Mouse (Mus musculus): Measurements from ENCODE around the gene Rassf5.

The Rassf5 gene

GRCm38 (mm10) chr1:131268776-131269175 is 23.7 kb upstream of the Rassf5 start:
- in situ Hi-C loops (cut with MboI; ENCODE audit: low pct_unique_long_range_greater_than_20kb in 1 of 2, low sequenced_read_pairs in 2 of 2, unreplicated experiment in 1 of 2), result loop anchor here (25.0 kb wide), 1 partner anchor 381 kb away; the partner anchor contains the start of gene Il24 (in 2 of the 2)

GRCm38 (mm10) chr1:131263905-131264304 is 18.8 kb upstream of the Rassf5 start:
- in situ Hi-C loops (cut with MboI; ENCODE audit: low pct_unique_long_range_greater_than_20kb in 1 of 2, low sequenced_read_pairs in 2 of 2, unreplicated experiment in 1 of 2), result loop anchor here (5.0 to 25.0 kb wide), 3 partner anchors 82 to 377 kb away; partner anchors contain the start of gene Il24 (in 2 of the 2)

DNA sequence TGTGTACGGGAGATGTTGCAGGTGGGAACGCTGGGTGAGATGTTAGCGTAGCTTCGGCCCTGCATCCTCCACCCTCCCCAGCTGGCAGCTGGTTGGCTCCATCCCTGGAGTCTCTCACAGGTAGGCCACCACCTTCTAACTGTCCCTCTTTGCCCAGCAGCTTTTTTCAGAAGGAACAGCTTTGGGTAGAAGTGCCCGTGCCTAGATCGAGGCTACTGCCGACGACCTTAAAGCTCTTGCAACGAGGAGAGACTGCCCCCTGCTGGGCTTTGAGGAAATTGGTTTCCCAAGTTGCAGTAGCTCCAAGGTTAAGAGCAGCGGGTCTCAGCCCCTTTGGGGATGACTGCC is 15.2 kb upstream of the Rassf5 start:
- in situ Hi-C loops (cut with MboI; ENCODE audit: low pct_unique_long_range_greater_than_20kb in 1 of 2, low sequenced_read_pairs in 2 of 2, unreplicated experiment in 1 of 2), result loop anchor here (5.0 to 25.0 kb wide), 3 partner anchors 78 to 373 kb away; partner anchors contain the start of gene Il24 (in 2 of the 2)

DNA sequence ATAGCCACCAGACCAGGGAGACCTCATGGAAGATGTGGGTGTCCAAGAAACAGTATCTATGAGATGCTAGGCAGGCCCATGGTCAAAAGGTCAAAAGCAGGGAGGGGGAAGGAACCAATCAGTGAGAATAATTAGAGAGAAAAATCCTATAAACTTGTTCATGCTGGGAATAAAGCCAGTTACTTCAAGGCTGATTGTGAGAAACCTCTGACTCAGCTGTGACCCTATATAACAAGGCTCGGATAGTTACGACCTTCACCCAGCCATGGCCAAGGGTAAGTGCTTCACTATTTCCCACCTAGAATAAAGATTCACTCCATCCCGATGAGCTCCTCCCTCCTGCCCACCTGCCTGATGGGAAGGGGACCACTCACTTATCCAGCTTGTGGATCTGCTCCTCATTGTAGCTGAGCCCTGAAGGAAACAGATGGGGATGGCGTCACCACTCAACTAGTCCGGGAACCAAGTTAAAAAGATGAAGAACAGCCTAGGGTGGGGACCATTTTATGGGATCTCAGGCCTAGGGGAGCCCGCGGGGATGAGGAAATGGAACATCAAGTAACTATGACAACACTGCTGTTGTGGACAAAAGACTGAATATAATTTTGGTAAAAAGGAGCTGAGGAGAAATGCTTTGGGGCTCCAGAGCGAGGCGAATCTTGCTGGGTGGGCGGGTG is 14.7 kb upstream of the Rassf5 start:
- in situ Hi-C loops (cut with MboI; ENCODE audit: low pct_unique_long_range_greater_than_20kb in 1 of 2, low sequenced_read_pairs in 2 of 2, unreplicated experiment in 1 of 2), result loop anchor here (5.0 to 25.0 kb wide), 4 partner anchors 77 to 372 kb away; partner anchors contain the start of gene Il24 (in 2 of the 2)

DNA sequence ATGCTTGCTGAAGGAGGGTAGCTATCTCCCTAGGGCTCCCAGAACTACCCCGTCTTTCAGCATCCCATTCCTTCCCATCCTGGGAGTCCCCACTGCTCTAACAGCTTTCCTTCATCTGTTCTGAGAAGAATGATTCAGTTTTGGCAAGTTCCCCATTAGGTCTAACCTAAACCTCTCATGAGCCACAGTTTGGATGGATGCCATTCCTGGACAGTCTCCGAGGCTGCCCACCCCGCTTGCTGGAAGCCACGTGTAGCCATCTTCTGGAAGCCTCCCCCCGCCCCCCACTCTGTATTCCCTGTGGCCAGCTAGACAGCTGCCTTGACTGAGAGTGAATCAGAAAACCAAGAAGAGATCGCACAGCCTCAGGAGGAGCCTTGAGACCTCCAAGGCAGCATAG is 12.2 kb upstream of the Rassf5 start:
- in situ Hi-C loops (cut with MboI; ENCODE audit: low pct_unique_long_range_greater_than_20kb in 1 of 2, low sequenced_read_pairs in 2 of 2, unreplicated experiment in 1 of 2), result loop anchor here (10.0 to 25.0 kb wide), 2 partner anchors 132 to 370 kb away; partner anchors contain the start of gene Il24 (in 2 of the 2)

- in situ Hi-C loops (cut with MboI; ENCODE audit: low pct_unique_long_range_greater_than_20kb in 1 of 2, low sequenced_read_pairs in 2 of 2, unreplicated experiment in 1 of 2), result loop anchor here (10.0 to 25.0 kb wide), 2 partner anchors 128 to 365 kb away; partner anchors contain the start of gene Il24 (in 2 of the 2)
Measured at GRCm38 (mm10) chr1:131252516-131253250, 7.6 kb upstream of the Rassf5 start.

- in situ Hi-C loops (cut with MboI; ENCODE audit: low pct_unique_long_range_greater_than_20kb in 1 of 2, low sequenced_read_pairs in 2 of 2, unreplicated experiment in 1 of 2), result no loop called here
Measured at GRCm38 (mm10) chr1:131246433-131247395, 1.7 kb upstream of the Rassf5 start.

DNA sequence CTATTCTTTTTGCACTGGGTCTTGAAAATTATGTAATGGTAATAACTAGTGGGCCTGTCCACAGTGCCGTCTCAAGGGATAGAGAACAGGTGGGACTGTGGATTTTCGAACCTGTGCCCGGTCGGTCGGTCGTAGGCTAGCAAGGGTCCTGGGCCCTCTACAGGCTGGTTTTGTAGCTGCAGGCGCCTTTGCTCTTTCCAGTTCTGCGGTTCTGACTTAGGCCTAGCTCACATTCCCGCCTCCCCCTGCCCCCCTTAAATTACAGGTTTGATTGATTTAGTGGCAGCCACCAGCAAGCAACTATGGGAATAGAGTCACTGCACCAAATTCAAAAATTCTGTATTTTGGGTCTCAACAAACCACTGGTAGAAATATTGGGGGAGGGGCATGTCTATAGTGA is 868 bp upstream of the Rassf5 start:
- in situ Hi-C loops (cut with MboI; ENCODE audit: low pct_unique_long_range_greater_than_20kb in 1 of 2, low sequenced_read_pairs in 2 of 2, unreplicated experiment in 1 of 2), result no loop called here

DNA sequence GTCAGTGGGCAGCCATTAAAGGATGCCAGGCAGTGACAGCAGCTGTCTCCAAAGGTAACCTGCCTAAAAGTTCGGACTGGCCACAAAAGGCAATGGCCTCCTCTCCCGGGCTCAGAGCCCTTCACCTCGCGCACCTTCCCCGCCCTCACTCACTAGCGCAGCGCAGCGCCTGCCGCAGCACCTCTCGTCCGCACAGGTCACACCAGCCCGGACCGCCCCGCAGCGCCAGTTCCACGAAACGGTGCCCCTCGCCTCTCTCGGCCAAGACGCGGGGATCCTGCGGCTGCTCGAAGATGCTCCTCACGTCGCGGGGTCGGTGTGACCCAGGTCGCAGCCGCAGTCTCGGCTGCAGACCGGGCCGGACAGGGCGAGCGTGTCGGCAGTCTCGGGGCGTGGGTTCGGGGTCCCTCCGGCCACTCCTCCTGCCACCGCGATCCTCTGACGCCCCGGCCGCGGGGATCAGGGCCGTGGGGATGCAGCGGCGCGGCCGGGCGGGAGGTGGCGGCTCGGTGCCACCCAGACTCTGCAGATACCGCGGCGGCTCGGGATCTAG is 446 bp downstream of the Rassf5 start:
- in situ Hi-C loops (cut with MboI; ENCODE audit: low pct_unique_long_range_greater_than_20kb in 1 of 2, low sequenced_read_pairs in 2 of 2, unreplicated experiment in 1 of 2), result no loop called here

GRCm38 (mm10) chr1:131242956-131243355 is 2.1 kb downstream of the Rassf5 start:
- in situ Hi-C loops (cut with MboI; ENCODE audit: low pct_unique_long_range_greater_than_20kb in 1 of 2, low sequenced_read_pairs in 2 of 2, unreplicated experiment in 1 of 2), result no loop called here

DNA sequence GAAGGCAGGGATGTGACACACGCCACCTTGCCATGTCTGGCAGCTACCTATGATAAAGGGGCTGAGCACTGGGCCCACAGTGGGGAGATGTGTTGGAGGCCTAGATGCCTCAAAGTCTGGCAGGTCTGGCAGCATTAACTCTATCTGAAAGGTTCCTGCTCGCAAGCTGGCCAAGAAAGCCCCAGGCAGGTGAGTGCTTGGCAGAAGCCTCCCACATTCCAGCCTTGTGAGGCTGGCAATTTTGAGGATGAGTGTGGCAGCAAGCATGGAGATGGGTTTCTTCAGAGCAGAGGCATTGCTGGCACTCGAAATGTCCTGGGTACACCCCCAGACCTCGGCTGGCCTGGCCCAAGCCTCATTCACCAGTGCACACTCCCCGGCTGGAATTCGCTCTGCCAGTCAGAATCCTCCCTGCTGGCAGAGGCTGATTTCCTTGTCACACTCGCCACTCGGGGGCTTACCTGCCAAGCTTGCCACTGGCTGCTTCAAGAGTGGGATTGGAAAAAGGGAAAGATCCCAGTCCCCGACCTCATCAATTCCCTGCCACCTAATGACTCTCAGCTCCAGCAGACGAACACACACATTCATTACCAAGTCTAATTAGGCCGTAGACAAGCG is 5.4 kb downstream of the Rassf5 start:
- in situ Hi-C loops (cut with MboI; ENCODE audit: low pct_unique_long_range_greater_than_20kb in 1 of 2, low sequenced_read_pairs in 2 of 2, unreplicated experiment in 1 of 2), result no loop called here

GRCm38 (mm10) chr1:131238931-131239381 is 6.1 kb downstream of the Rassf5 start:
- in situ Hi-C loops (cut with MboI; ENCODE audit: low pct_unique_long_range_greater_than_20kb in 1 of 2, low sequenced_read_pairs in 2 of 2, unreplicated experiment in 1 of 2), result no loop called here

- in situ Hi-C loops (cut with MboI; ENCODE audit: low pct_unique_long_range_greater_than_20kb in 1 of 2, low sequenced_read_pairs in 2 of 2, unreplicated experiment in 1 of 2), result no loop called here
Measured at GRCm38 (mm10) chr1:131236077-131236476, 9.0 kb downstream of the Rassf5 start.

DNA sequence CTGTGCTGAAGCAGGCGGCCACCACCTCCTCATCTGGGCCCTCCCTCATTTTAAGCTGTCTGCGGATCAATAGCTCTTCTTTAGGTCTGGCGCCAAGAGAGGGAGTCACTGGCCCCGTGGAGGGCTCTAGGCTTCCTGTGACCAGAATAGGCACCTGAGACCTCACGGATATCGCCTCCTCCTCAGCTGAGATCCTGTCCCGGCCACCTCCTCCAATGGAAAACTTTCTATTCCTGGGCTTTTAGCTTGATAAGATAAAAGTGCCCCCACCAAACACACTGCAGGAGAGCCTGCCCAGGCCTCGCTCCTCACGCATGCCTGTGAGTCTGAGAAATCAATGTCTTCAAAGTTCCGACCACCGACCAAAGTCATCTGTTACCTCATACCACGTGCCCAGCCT is 11.5 kb downstream of the Rassf5 start:
- in situ Hi-C loops (cut with MboI; ENCODE audit: low pct_unique_long_range_greater_than_20kb in 1 of 2, low sequenced_read_pairs in 2 of 2, unreplicated experiment in 1 of 2), result no loop called here

GRCm38 (mm10) chr1:131228659-131229058 is 16.4 kb downstream of the Rassf5 start:
- in situ Hi-C loops (cut with MboI; ENCODE audit: low pct_unique_long_range_greater_than_20kb in 1 of 2, low sequenced_read_pairs in 2 of 2, unreplicated experiment in 1 of 2), result no loop called here

DNA sequence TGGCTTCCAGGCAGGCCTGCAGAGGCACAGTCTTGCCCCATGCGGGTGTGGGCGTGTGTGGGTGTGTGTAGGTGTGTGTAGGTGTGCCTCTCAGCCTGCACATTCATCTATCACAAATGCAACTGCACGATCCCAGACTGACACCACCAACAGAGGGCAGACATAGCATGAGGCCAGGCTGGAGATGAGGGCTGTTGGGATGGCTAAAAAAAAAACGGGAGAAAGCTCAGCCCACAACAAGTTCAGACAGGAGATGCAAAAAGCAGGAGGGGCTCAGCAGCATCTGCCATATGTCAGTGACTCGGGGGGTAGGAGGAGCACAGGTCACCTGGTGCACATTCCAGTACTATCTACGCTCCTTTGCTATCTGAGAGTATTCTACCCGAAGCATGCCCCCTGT is 16.8 kb downstream of the Rassf5 start:
- in situ Hi-C loops (cut with MboI; ENCODE audit: low pct_unique_long_range_greater_than_20kb in 1 of 2, low sequenced_read_pairs in 2 of 2, unreplicated experiment in 1 of 2), result no loop called here

DNA sequence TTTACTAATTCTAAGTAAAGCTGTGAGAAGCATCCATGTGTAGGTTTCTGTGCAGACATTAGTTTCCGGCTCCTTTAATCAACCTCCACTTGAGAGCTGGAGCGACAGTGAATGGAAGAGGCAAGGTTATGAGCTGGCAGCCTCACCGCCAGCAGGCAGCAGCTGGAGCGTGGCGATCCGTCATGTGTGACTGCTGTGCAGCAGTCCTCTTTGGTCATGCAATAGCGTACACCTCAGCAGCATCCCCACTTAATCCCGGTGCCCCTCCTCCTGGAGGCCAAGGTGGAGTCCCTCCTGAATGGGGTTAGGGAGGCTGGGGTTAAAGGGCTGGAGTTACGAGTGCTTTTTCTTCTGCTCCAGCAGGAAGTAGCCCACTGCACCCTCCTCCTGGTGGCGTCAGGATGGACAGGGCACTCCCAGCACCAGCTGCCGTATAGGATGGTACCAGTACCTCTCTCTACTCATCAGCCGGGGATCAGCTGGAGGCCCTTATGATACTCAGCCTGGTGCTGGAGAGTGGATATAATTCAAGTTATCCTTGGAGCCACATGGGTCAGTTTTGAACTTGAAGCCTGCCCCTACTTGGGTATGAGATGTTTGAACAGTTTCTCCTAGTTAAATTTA is 20.1 kb downstream of the Rassf5 start:
- in situ Hi-C loops (cut with MboI; ENCODE audit: low pct_unique_long_range_greater_than_20kb in 1 of 2, low sequenced_read_pairs in 2 of 2, unreplicated experiment in 1 of 2), result no loop called here

Measured in mouse embryonic stem cell (cell line).